Mouse (Mus musculus) heart, adult 2 months (tissue): ENCODE data around the gene Cyb5r1. TPM values are rescaled to one million over a fixed set of nuclear protein-coding genes. Genes with fewer than 3 reads are reported as not detected.

ENCODE experiments used
- DNase-seq, 2 experiments: peaks; one replicate each; pipeline ENCODE4 v3.0.0; 2021
- H3K27ac ChIP-seq: fragments of 200-600 bp; 2 replicates; pipeline ENCODE4 v1.8.1; 2022
- H3K27me3 ChIP-seq: fragments of 200-500 bp; 2 replicates; pipeline ENCODE4 v1.6.1; 2012; ENCODE audit warnings: mild to moderate bottlenecking, low read length, inconsistent platforms, mixed read lengths; ENCODE audit not compliant: control insufficient read depth, insufficient read depth
- H3K36me3 ChIP-seq: fragments of 200-500 bp; 2 replicates; pipeline ENCODE4 v1.6.1; 2012; ENCODE audit warnings: low read length, inconsistent platforms; ENCODE audit not compliant: control insufficient read depth, insufficient read depth
- H3K4me1 ChIP-seq: fragments of 200-500 bp; 2 replicates; pipeline ENCODE4 v1.6.1; 2011; ENCODE audit warnings: low read length; ENCODE audit not compliant: control insufficient read depth, insufficient read depth
- H3K4me3 ChIP-seq: fragments of 200-600 bp; 2 replicates; pipeline ENCODE4 v1.8.1; 2022
- H3K79me2 ChIP-seq: fragments of 200-500 bp; replicated peaks from 2 replicates; pipeline ENCODE4 v1.6.1; 2012; ENCODE audit warnings: mild to moderate bottlenecking, inconsistent platforms, low read length, moderate library complexity, mixed read lengths; ENCODE audit not compliant: control insufficient read depth, insufficient read depth
- H3K9ac ChIP-seq: fragments of 200-500 bp; 2 replicates; pipeline ENCODE4 v1.6.1; 2012; ENCODE audit warnings: low read depth, mild to moderate bottlenecking, control low read depth, inconsistent platforms, low read length, mixed read lengths
- CTCF ChIP-seq: fragments of 200-600 bp; IDR thresholded peaks from 2 replicates; pipeline ENCODE4 v1.8.1; 2022; ENCODE audit warnings: antibody characterized with exemption, mild to moderate bottlenecking, moderate library complexity
- EP300 ChIP-seq: fragments of 200-500 bp; IDR thresholded peaks from 2 replicates; pipeline ENCODE4 v1.6.1; 2011; ENCODE audit warnings: low read depth, low read length, control low read depth; ENCODE audit not compliant: insufficient read depth
- POLR2A ChIP-seq: fragments of 200-500 bp; IDR thresholded peaks from 2 replicates; pipeline ENCODE4 v1.6.1; 2011; ENCODE audit warnings: mild to moderate bottlenecking, low read depth, low read length, control low read depth; ENCODE audit not compliant: insufficient read depth
- WGBS: fragments of 180-500 bp; shearing (Covaris S2); methylation state at CpG from one replicate; pipeline ENCODE4 v1.1.7; 2018; 5-methylcytosine and 5-hydroxymethylcytosine counted together
- intact Hi-C: fragments of 180-260 bp; cut with DNase I; formaldehyde crosslinking; loops from one replicate; pipeline ENCODE4 v1.15.1; 2025
- polyA plus RNA-seq: library from polyadenylated mRNA; depleted of rRNA; stranded (reverse); fragments of >200 nt; gene quantifications from 2 replicates; pipeline ENCODE4 v1.2.3, GENCODE M21; 2012
- total RNA-seq, 2 experiments: library from RNA; stranded (reverse); gene quantifications; 2 replicates each; pipeline ENCODE4 v1.2.3; 2021

Gene Cyb5r1
- total and polyA plus RNA-seq, 3 experiments, result 21.0 to 42.8 (median 24.1) TPM

- Histone ChIP-seq H3K27me3 (no peaks in the 10 kb centered on the region), H3K79me2 (no peaks in the 10 kb centered on the region), H3K9ac (no peak overlapping the region), H3K36me3 (no peaks in the 10 kb centered on the region), H3K4me1 (peaks cover 11% of the 10 kb centered on the region), H3K4me3 (no peak overlapping the region), H3K27ac (peak overlapping the region; percentile 65)
- no peak for TF ChIP-seq CTCF
- TF ChIP-seq POLR2A, result no peak
- TF ChIP-seq EP300, result no peak
- intact Hi-C loops, result loop anchor here (5.0 kb wide), 1 partner anchor 33 kb away; the partner anchor contains the start of gene Adipor1
- WGBS, result 49% methylated on average over 4 of the region's 4 CpGs
- peak in 1 of 2 experiments; percentile 32 for DNase-seq
These were observed 20.8 kb upstream of the Cyb5r1 start for GRCm38 (mm10) chr1:134384581-134384980.

- H3K27ac ChIP-seq, result peak overlapping the region; percentile 61
These were observed 20.2 kb upstream of the Cyb5r1 start for GRCm38 (mm10) chr1:134385176-134385575.

GRCm38 (mm10) chr1:134385666-134386065 is 19.7 kb upstream of the Cyb5r1 start, which contains the start of gene 4933406M09Rik:
TSS of gene 4933406M09Rik (plus strand) at chr1:134385940.
- Histone ChIP-seq H3K4me1 (peaks cover 11% of the 10 kb centered on the region), H3K27me3 (no peaks in the 10 kb centered on the region), H3K4me3 (no peak within 1 kb of the TSS), H3K27ac (peak within 1 kb of the TSS; percentile 61), H3K9ac (no peak within 1 kb of the TSS), H3K36me3 (no peaks in the 10 kb centered on the region), H3K79me2 (no peaks in the 10 kb centered on the region)
- DNase-seq, result no peak
- 97% methylated on average over 1 of the region's 1 CpGs for WGBS
- no peak for TF ChIP-seq CTCF
- no peak for TF ChIP-seq EP300
- no peak for TF ChIP-seq POLR2A
- intact Hi-C loops, result no loop called here

More at GRCm38 (mm10) chr1:134385176-134385575, 20.2 kb upstream of the Cyb5r1 start:
- Histone ChIP-seq H3K36me3 (no peaks in the 10 kb centered on the region), H3K4me3 (no peak overlapping the region), H3K27me3 (no peaks in the 10 kb centered on the region), H3K4me1 (peaks cover 11% of the 10 kb centered on the region), H3K9ac (no peak overlapping the region), H3K79me2 (no peaks in the 10 kb centered on the region)
- DNase-seq, result no peak
- intact Hi-C loops, result no loop called here
- TF ChIP-seq EP300 (no peak), CTCF (no peak), POLR2A (no peak)

GRCm38 (mm10) chr1:134393827-134394226 is 11.5 kb upstream of the Cyb5r1 start:
- WGBS, result 55% methylated on average over 5 of the region's 5 CpGs
- no peaks in the 10 kb centered on the region for H3K36me3 ChIP-seq
- no peak overlapping the region for H3K4me3 ChIP-seq
- no peaks in the 10 kb centered on the region for H3K4me1 ChIP-seq
- DNase-seq, result no peak
- intact Hi-C loops, result no loop called here
- H3K79me2 ChIP-seq, result no peaks in the 10 kb centered on the region
- no peak overlapping the region for H3K9ac ChIP-seq
- no peaks in the 10 kb centered on the region for H3K27me3 ChIP-seq
- no peak overlapping the region for H3K27ac ChIP-seq
- no peak for TF ChIP-seq EP300
- TF ChIP-seq POLR2A, result no peak
- TF ChIP-seq CTCF, result no peak

- no peaks in the 10 kb centered on the region for H3K79me2 ChIP-seq
- intact Hi-C loops, result no loop called here
- H3K9ac ChIP-seq, result no peak overlapping the region
- no peaks in the 10 kb centered on the region for H3K4me1 ChIP-seq
- no peak for DNase-seq
- H3K4me3 ChIP-seq, result no peak overlapping the region
- no peak overlapping the region for H3K27ac ChIP-seq
- no peaks in the 10 kb centered on the region for H3K36me3 ChIP-seq
- TF ChIP-seq EP300, result no peak
- no peak for TF ChIP-seq CTCF
- no peak for TF ChIP-seq POLR2A
- 93% methylated on average over 12 of the region's 12 CpGs for WGBS
- H3K27me3 ChIP-seq, result no peaks in the 10 kb centered on the region
These were observed 7.1 kb upstream of the Cyb5r1 start for GRCm38 (mm10) chr1:134398210-134398609.

- H3K79me2 ChIP-seq, result no peaks in the 10 kb centered on the region
- TF ChIP-seq CTCF (peak; percentile 54), EP300 (no peak)
- no peak overlapping the region for H3K27ac ChIP-seq
- no peaks in the 10 kb centered on the region for H3K27me3 ChIP-seq
- intact Hi-C loops, result no loop called here
- H3K4me3 ChIP-seq, result no peak overlapping the region
- no peak for DNase-seq
- no peaks in the 10 kb centered on the region for H3K36me3 ChIP-seq
- 65% methylated on average over 5 of the region's 5 CpGs for WGBS
- H3K4me1 ChIP-seq, result no peaks in the 10 kb centered on the region
- no peak overlapping the region for H3K9ac ChIP-seq
These were observed 5.6 kb upstream of the Cyb5r1 start for GRCm38 (mm10) chr1:134399735-134400134.
